Mouse (Mus musculus): ENCODE results near the gene Nell1.

- TF ChIP-seq CTCF (IDR thresholded peaks at IDR 0.05; ENCODE audit: borderline replicate concordance, insufficient read depth, low read length) (no peak), POLR2A (IDR thresholded peaks at IDR 0.05; ENCODE audit: low read depth, low read length) (no peak)
Measured at GRCm38 (mm10) chr7:50228273-50228672, 253.6 kb downstream of the Nell1 start.
